In genomic region chr4:135656094-135656589, GRCm38 (mm10) we compare ENCODE assay signal across 8 mouse cellular contexts. TPM values are rescaled to one million over a fixed set of nuclear protein-coding genes. Genes with fewer than 3 reads are reported as not detected.
DNase-seq lines count a peak whose midpoint lies in the region; ATAC-seq lines count a peak whose summit lies in the region.

No protein-coding gene starts in this region.

- H3K27ac ChIP-seq in kidney, embryonic 14.5 days (ENCODE audit: low read depth, low read length): no peak overlapping the region
- 0 out of 2 replicates have a peak overlapping the region, but pooled peaks have one; percentile 6 for H3K27ac ChIP-seq in midbrain, embryonic 12.5 days (replicated peaks)

- DNase-seq in kidney, adult 11 months: peak; percentile 27
- DNase-seq in kidney, adult 9 months: no peak
- peak; percentile 21 for DNase-seq in heart, adult 8-10 months (ENCODE audit: low spot score)
- no peak for DNase-seq in layer of hippocampus, adult 9-10 months (ENCODE audit: low spot score)
- DNase-seq in B cell, adult 2 months: no peak

- H3K4me1 ChIP-seq in kidney, embryonic 14.5 days (ENCODE audit: control insufficient read depth, insufficient read depth, low read length): peaks cover 28% of the 10 kb centered on the region
- H3K4me1 ChIP-seq in midbrain, embryonic 12.5 days: peaks cover 16% of the 10 kb centered on the region

- no peaks in the 10 kb centered on the region; the same call in 1 of the 2 replicates for H3K27me3 ChIP-seq in kidney, embryonic 14.5 days (ENCODE audit: control insufficient read depth, insufficient read depth, low read length)
- no peaks in the 10 kb centered on the region; the same call in 1 of the 2 replicates for H3K27me3 ChIP-seq in midbrain, embryonic 12.5 days

- peak; percentile 26; the same call in 1 of the 2 replicates for ATAC-seq in kidney, embryonic 14.5 days (ENCODE audit: low FRiP score, low TSS enrichment)
- no peak for ATAC-seq in midbrain, embryonic 12.5 days (ENCODE audit: low FRiP score, low read depth)
- no peak for ATAC-seq in frontal cortex, adult (ENCODE audit: low TSS enrichment)

- no peaks in the 10 kb centered on the region for H3K36me3 ChIP-seq in kidney, embryonic 14.5 days (ENCODE audit: control insufficient read depth, insufficient read depth, low read length)
- no peaks in the 10 kb centered on the region for H3K36me3 ChIP-seq in midbrain, embryonic 12.5 days

- H3K9ac ChIP-seq in kidney, embryonic 14.5 days (ENCODE audit: low read depth, low read length): no peak overlapping the region
- no peak overlapping the region for H3K9ac ChIP-seq in midbrain, embryonic 12.5 days (replicated peaks)

- WGBS in kidney, embryonic 14.5 days: 23% methylated on average over 10 of the region's 10 CpGs
- WGBS in midbrain, embryonic 12.5 days: 31% methylated on average over 10 of the region's 10 CpGs

- H3K4me3 ChIP-seq in kidney, embryonic 14.5 days (ENCODE audit: low read length): no peak overlapping the region
- no peak overlapping the region for H3K4me3 ChIP-seq in midbrain, embryonic 12.5 days

- H3K9me3 ChIP-seq in kidney, embryonic 14.5 days (ENCODE audit: control insufficient read depth, low read length): no peaks in the 10 kb centered on the region
- H3K9me3 ChIP-seq in midbrain, embryonic 12.5 days: no peaks in the 10 kb centered on the region

- H3K4me2 ChIP-seq in kidney, embryonic 14.5 days (replicated peaks; ENCODE audit: low read depth, low read length): peak overlapping the region; percentile 17; the same call in 1 of the 2 replicates
- peak overlapping the region; percentile 17; the same call in 1 of the 2 replicates for H3K4me2 ChIP-seq in midbrain, embryonic 12.5 days (replicated peaks)

RNA-seq across cellular contexts. Expression of gene Ifnlr1, which starts 29.9 kb away (rescaled TPM):
- 1 to 10 TPM; 2.0 to 3.3 (median 2.6) TPM for total RNA-seq in heart, adult 8-10 months (2022)
- 0.46 and 1.1 TPM in 2 replicates for polyA plus RNA-seq in kidney, embryonic 14.5 days (2014; fragmentation: Nextera tagmentation; extraction: Ambion mirVana)
- 0.24 and 0.43 TPM in 2 replicates for polyA plus RNA-seq in midbrain, embryonic 12.5 days (2016; fragmentation: Nextera tagmentation; extraction: Ambion mirVana)

Comparison
In these comparisons a context has a peak if more than half of its experiments do, and no peak if none do; other contexts are left out.
1. DNase-seq: peak in kidney, adult 11 months (single experiment) and heart, adult 8-10 months (single experiment); none in kidney, adult 9 months (single experiment), layer of hippocampus, adult 9-10 months (single experiment) and B cell, adult 2 months (0 of 2).